Mouse (Mus musculus) liver, embryonic 16.5 days (tissue): ENCODE measurements around the gene Pkmyt1. TPM values are rescaled to one million over a fixed set of nuclear protein-coding genes. Genes with fewer than 3 reads are reported as not detected.
A peak's percentile ranks its signal among the peaks of the same experiment; 100 is the strongest.
"Not testable (repeated sequence)": the region's sequence is repeated elsewhere in the genome, so short reads cannot be mapped to it uniquely, and the experiment has no call there.

Experiments used
- ATAC-seq: fragments of 200-750 bp; cut with Nextera tagmentation; 2 replicates; pipeline ENCODE4 v1.8.0; 2017; ENCODE audit warnings: low read depth, mild to moderate bottlenecking, moderate number of reproducible peaks, moderate library complexity
- H3K27ac ChIP-seq: fragments of 300-500 bp; sonication (generic); 2 replicates; pipeline ENCODE4 v1.5.1; 2014; ENCODE audit warnings: mild to moderate bottlenecking, low read length
- H3K27me3 ChIP-seq: fragments of 300-500 bp; sonication (generic); 2 replicates; pipeline ENCODE4 v1.6.1; 2014; ENCODE audit warnings: low read depth, low read length, mixed read lengths; ENCODE audit not compliant: control insufficient read depth, insufficient read depth
- H3K36me3 ChIP-seq: fragments of 300-500 bp; sonication (generic); 2 replicates; pipeline ENCODE4 v1.6.1; 2014; ENCODE audit warnings: mild to moderate bottlenecking; ENCODE audit not compliant: control insufficient read depth, insufficient read depth
- H3K4me1 ChIP-seq: fragments of 300-500 bp; sonication (generic); 2 replicates; pipeline ENCODE4 v1.6.1; 2014; ENCODE audit warnings: low read depth, low read length, mixed read lengths; ENCODE audit not compliant: control insufficient read depth
- H3K4me2 ChIP-seq: fragments of 300-500 bp; sonication (generic); 2 replicates; pipeline ENCODE4 v1.6.1; 2014; ENCODE audit warnings: low read depth, low read length, mixed read lengths
- H3K4me3 ChIP-seq: fragments of 300-500 bp; sonication (generic); 2 replicates; pipeline ENCODE4 v1.5.1; 2014; ENCODE audit warnings: low read depth, mild to moderate bottlenecking, low read length
- H3K9ac ChIP-seq: fragments of 300-500 bp; sonication (generic); 2 replicates; pipeline ENCODE4 v1.6.1; 2014; ENCODE audit warnings: low read depth, low read length
- H3K9me3 ChIP-seq: fragments of 300-500 bp; sonication (generic); replicated peaks from 2 replicates; pipeline ENCODE4 v1.6.1; 2016; ENCODE audit warnings: low read length; ENCODE audit not compliant: control insufficient read depth
- WGBS: fragments of 180-500 bp; shearing (Covaris S2); extraction: QIAGEN DNeasy Blood & Tissue Kit; methylation state at CpG from one replicate; pipeline ENCODE4 v1.1.7; 2014; ENCODE audit not compliant: insufficient replicate concordance; 5-methylcytosine and 5-hydroxymethylcytosine counted together
- polyA plus RNA-seq: library from polyadenylated mRNA; unstranded; fragments of >200 nt; fragmentation: Nextera tagmentation; extraction: Ambion mirVana; gene quantifications from 2 replicates; pipeline ENCODE4 v1.2.1, GENCODE M21; 2015

Pkmyt1 gene
- polyA plus RNA-seq, 1 experiment from 2014 or later, result 26.0 TPM

- no peaks in the 10 kb centered on the region for H3K9me3 ChIP-seq
- peak overlapping the region; percentile 97 for H3K9ac ChIP-seq
- peak overlapping the region; percentile 95 for H3K4me3 ChIP-seq
- peak overlapping the region; percentile 89 for H3K4me2 ChIP-seq
- WGBS, result 2% methylated on average over 19 of the region's 19 CpGs
- no peaks in the 10 kb centered on the region for H3K36me3 ChIP-seq
- H3K27ac ChIP-seq, result peak overlapping the region; percentile 75
- H3K27me3 ChIP-seq, result no peaks in the 10 kb centered on the region
- peak; percentile 11 for ATAC-seq
- H3K4me1 ChIP-seq, result peaks cover 9% of the 10 kb centered on the region
Measured at GRCm38 (mm10) chr17:23770896-23771283, 44.8 kb downstream of the Pkmyt1 start.

- Histone ChIP-seq H3K4me3 (peak within 1 kb of the TSS; percentile 95), H3K4me2 (peak within 1 kb of the TSS; percentile 89), H3K36me3 (no peaks in the 10 kb centered on the region), H3K4me1 (peaks cover 9% of the 10 kb centered on the region), H3K9ac (peak within 1 kb of the TSS; percentile 97), H3K27me3 (no peaks in the 10 kb centered on the region), H3K27ac (peak within 1 kb of the TSS; percentile 75), H3K9me3 (no peaks in the 10 kb centered on the region)
- peak; percentile 99 for ATAC-seq
- 3% methylated on average over 56 of the region's 58 CpGs for WGBS
Measured at GRCm38 (mm10) chr17:23771284-23772218, 45.4 kb downstream of the Pkmyt1 start, which contains the start of gene Flywch1. TSS of gene Flywch1 (minus strand) at chr17:23771602.

DNA sequence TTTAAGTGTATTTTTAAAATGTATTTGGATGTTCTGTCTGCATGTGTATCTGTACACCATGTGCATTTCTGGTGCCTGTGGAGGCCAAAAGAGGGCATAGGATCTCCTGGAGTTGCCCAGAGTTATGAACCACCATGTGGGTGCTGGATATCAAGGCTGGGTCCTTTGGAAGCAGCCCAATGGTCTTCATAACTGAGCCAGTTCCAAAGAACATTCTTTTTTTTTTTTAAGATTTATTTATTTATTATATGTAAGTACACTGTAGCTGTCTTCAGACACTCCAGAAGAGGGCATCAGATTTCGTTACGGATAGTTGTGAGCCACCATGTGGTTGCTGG lies 46.1 kb downstream of the Pkmyt1 start:
- H3K4me1 ChIP-seq, ATAC-seq, H3K9me3 ChIP-seq, H3K9ac ChIP-seq, H3K27ac ChIP-seq, H3K27me3 ChIP-seq, H3K36me3 ChIP-seq, H3K4me3 ChIP-seq: not testable (repeated sequence)
- H3K4me2 ChIP-seq, result peak overlapping the region; percentile 51; the same call in 1 of the 2 replicates
- 76% methylated on average over 2 of the region's 2 CpGs for WGBS

DNA sequence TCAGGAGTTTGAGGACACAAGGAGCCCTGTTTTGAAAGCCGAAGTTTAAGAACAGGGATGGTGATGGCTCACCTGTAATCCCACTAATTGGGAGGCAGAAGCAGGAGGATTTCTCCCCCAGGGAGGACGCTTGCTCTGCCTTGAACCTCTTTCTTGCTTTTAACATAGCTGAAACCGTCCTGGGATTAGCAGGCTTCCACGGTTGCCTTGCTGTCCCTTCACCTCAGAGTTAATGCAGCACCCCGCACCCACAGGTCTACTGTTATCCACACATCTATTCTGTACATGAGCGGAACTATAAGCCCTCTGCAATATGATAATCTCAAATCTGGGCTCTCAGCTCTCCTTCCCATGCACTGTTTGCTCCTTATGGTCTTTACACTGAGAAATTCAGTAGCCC lies 47.5 kb downstream of the Pkmyt1 start:
- no peak overlapping the region for H3K4me3 ChIP-seq
- H3K9ac ChIP-seq, result no peak overlapping the region
- no peak overlapping the region for H3K27ac ChIP-seq
- 54% methylated on average over 6 of the region's 6 CpGs for WGBS
- no peaks in the 10 kb centered on the region for H3K36me3 ChIP-seq
- peaks cover 9% of the 10 kb centered on the region for H3K4me1 ChIP-seq
- no peak overlapping the region for H3K4me2 ChIP-seq
- ATAC-seq, result no peak
- H3K9me3 ChIP-seq, result no peaks in the 10 kb centered on the region
- H3K27me3 ChIP-seq, result no peaks in the 10 kb centered on the region

DNA sequence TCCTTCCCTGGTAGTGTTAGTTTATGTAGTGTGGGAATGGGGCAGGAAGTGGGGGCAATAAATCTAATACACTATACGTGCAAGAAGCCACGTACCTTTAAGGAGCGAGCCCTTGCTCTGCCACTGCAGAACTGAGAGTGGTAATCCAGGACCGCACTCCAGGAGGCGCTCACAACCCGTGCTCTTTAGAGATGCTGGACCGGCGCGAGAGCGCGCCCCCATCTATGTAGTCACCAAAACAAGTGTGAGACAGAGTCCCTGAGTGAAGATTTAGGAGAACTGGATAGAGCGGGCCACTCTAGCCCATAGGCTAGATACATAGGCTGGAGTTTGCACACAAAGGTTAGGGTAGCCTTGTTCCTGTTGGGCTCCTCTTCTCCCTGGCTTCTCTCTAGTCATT lies 48.0 kb downstream of the Pkmyt1 start:
- H3K4me2 ChIP-seq, result no peak overlapping the region
- H3K9me3 ChIP-seq, result no peaks in the 10 kb centered on the region
- no peaks in the 10 kb centered on the region for H3K36me3 ChIP-seq
- no peak overlapping the region for H3K27ac ChIP-seq
- no peak overlapping the region for H3K9ac ChIP-seq
- H3K27me3 ChIP-seq, result no peaks in the 10 kb centered on the region
- peaks cover 9% of the 10 kb centered on the region for H3K4me1 ChIP-seq
- 3% methylated on average over 12 of the region's 12 CpGs for WGBS
- no peak overlapping the region for H3K4me3 ChIP-seq
- peak; percentile 32 for ATAC-seq

DNA sequence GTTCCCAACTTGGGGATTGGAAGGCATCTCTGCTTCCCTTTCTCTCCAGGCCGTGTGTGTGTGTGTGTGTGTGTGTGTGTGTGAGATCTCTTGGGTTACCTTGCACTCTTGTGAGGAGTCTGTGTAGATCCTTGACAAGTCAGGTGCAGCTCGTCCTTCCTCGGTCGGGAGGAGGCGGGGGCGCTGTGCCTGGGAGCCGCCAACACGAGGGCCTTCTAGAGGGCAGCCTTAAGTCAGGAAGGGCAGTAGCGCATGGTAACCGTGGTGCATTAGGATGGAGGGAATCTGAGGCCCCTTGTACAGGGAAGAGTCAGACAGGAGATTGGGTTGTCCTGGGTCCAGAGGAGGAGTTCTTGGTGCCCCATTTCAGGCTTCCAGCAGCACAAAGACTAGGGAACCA lies 50.1 kb downstream of the Pkmyt1 start:
- peaks cover 4% of the 10 kb centered on the region for H3K4me1 ChIP-seq
- no peak for ATAC-seq
- no peak overlapping the region for H3K27ac ChIP-seq
- H3K27me3 ChIP-seq, result no peaks in the 10 kb centered on the region
- H3K36me3 ChIP-seq, result no peaks in the 10 kb centered on the region
- H3K4me3 ChIP-seq, result no peak overlapping the region
- no peak overlapping the region for H3K4me2 ChIP-seq
- no peaks in the 10 kb centered on the region for H3K9me3 ChIP-seq
- no peak overlapping the region for H3K9ac ChIP-seq
- WGBS, result 61% methylated on average over 10 of the region's 10 CpGs

DNA sequence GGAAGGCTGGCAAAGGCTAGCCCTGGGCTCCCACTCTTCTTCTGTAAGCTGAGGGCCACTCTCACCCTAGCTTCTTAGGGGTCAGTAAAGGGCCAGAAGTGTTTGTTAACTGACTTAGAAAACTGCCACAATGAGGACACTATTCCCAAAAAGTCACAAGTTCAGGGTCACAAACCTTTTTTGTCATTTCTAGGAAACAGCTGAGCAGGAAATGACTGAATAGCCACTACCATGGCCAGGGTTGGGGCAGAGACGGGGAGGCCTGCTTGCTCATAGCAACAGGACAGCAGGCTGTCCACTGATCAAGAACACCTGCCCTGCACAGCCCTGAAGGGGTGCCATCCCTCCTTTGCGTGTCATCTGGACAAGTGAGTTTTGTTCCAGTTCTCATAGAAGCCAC lies 51.0 kb downstream of the Pkmyt1 start:
- H3K27ac ChIP-seq, result no peak overlapping the region
- no peak overlapping the region for H3K4me2 ChIP-seq
- H3K9ac ChIP-seq, result no peak overlapping the region
- H3K4me1 ChIP-seq, result no peaks in the 10 kb centered on the region
- no peak for ATAC-seq
- 64% methylated on average over 2 of the region's 2 CpGs for WGBS
- no peak overlapping the region for H3K4me3 ChIP-seq
- no peaks in the 10 kb centered on the region for H3K36me3 ChIP-seq
- H3K9me3 ChIP-seq, result no peaks in the 10 kb centered on the region
- H3K27me3 ChIP-seq, result no peaks in the 10 kb centered on the region

DNA sequence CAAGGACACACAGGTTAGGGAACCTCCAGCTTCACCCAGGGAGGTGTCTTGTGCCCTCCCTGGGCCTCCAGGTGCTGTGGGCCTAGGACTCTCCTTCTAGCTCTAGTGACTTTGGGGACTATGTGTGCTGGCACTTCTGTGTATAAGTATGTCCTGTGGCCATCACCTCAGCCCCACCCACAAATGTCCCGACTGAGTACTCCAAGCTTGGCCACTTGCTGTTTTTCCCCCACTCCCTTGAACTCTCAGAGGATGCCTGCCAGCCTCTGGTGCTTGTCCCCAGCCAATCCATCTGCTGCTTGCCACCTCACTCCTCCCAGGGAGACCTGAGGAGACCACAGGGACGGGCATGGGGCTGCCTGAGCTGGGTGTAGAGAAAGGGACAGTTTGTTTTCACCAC lies 52.3 kb downstream of the Pkmyt1 start:
- H3K9me3 ChIP-seq, result no peaks in the 10 kb centered on the region
- H3K36me3 ChIP-seq, result no peaks in the 10 kb centered on the region
- 48% methylated on average over 2 of the region's 2 CpGs for WGBS
- H3K4me2 ChIP-seq, result no peak overlapping the region
- no peaks in the 10 kb centered on the region for H3K27me3 ChIP-seq
- no peak overlapping the region for H3K9ac ChIP-seq
- no peak for ATAC-seq
- H3K4me3 ChIP-seq, result no peak overlapping the region
- H3K27ac ChIP-seq, result no peak overlapping the region
- H3K4me1 ChIP-seq, result no peaks in the 10 kb centered on the region

DNA sequence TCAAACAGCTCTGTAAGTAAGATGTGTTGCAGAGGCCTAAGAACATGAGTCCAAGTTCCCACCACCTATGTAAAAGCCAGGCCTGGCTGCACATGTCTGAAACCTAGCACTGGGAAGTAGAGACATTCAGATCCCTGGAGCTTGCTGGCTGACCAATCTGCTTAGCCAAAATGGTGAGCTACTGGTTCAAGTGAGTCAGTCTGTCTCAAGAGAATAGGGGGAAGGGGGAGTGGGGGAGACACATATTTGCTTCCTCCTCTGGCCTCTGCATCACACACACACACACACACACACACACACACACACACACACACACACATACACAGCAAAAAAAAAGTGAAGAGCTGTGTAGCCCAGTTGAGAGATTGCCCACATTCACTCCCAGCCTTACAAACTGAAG lies 57.2 kb downstream of the Pkmyt1 start:
- Histone ChIP-seq H3K36me3 (no peaks in the 10 kb centered on the region), H3K4me3 (no peak overlapping the region), H3K27ac (no peak overlapping the region), H3K4me2 (no peak overlapping the region), H3K9ac (no peak overlapping the region), H3K4me1 (peaks cover 9% of the 10 kb centered on the region), H3K27me3 (peaks cover 6% of the 10 kb centered on the region; the same call in 1 of the 2 replicates), H3K9me3 (no peaks in the 10 kb centered on the region)
- ATAC-seq, result no peak
